Mouse (Mus musculus) testis, adult 2 months (tissue): ENCODE measurements around the gene Arx. TPM values are rescaled to one million over a fixed set of nuclear protein-coding genes. Genes with fewer than 3 reads are reported as not detected.
A peak's percentile ranks its signal among the peaks of the same experiment; 100 is the strongest.

Experiments
- H3K27ac ChIP-seq: fragments of 200-500 bp; 2 replicates; pipeline ENCODE4 v1.5.1; 2012; ENCODE audit warnings: low read depth, low read length; ENCODE audit not compliant: control insufficient read depth, insufficient read depth
- H3K27me3 ChIP-seq: fragments of 200-500 bp; 2 replicates; pipeline ENCODE4 v1.6.1; 2012; ENCODE audit warnings: mild to moderate bottlenecking, low read length, moderate library complexity; ENCODE audit not compliant: control insufficient read depth, insufficient read depth
- H3K36me3 ChIP-seq: fragments of 200-500 bp; 2 replicates; pipeline ENCODE4 v1.6.1; 2012; ENCODE audit warnings: mild to moderate bottlenecking, low read length; ENCODE audit not compliant: control insufficient read depth, insufficient read depth
- H3K4me1 ChIP-seq: fragments of 200-500 bp; 2 replicates; pipeline ENCODE4 v1.6.1; 2012; ENCODE audit warnings: low read length; ENCODE audit not compliant: control insufficient read depth, insufficient read depth
- H3K4me3 ChIP-seq: fragments of 200-500 bp; 2 replicates; pipeline ENCODE4 v1.5.1; 2012; ENCODE audit warnings: low read depth, mild to moderate bottlenecking, low read length, moderate library complexity, mixed read lengths; ENCODE audit not compliant: control insufficient read depth
- CTCF ChIP-seq: fragments of 200-500 bp; IDR thresholded peaks from 2 replicates; pipeline ENCODE4 v1.5.1; 2012; ENCODE audit warnings: low read depth, mild to moderate bottlenecking, inconsistent platforms, low read length, moderate library complexity; ENCODE audit not compliant: control insufficient read depth, insufficient read depth, insufficient replicate concordance
- POLR2A ChIP-seq: fragments of 200-500 bp; IDR thresholded peaks from 2 replicates; pipeline ENCODE4 v1.6.1; 2012; ENCODE audit warnings: low read depth, mild to moderate bottlenecking, inconsistent platforms, low read length, moderate library complexity; ENCODE audit not compliant: control insufficient read depth
- polyA plus RNA-seq: library from polyadenylated mRNA; depleted of rRNA; stranded (reverse); fragments of >200 nt; gene quantifications from 2 replicates; pipeline ENCODE4 v1.2.3, GENCODE M21; 2012

Arx gene
- polyA plus RNA-seq, 1 experiment = 1.7 TPM

- no peak overlapping the region for H3K27ac ChIP-seq
- no peaks in the 10 kb centered on the region for H3K27me3 ChIP-seq
- H3K4me3 ChIP-seq = peak overlapping the region; percentile 43
- H3K4me1 ChIP-seq = peaks cover 8% of the 10 kb centered on the region
- no peaks in the 10 kb centered on the region for H3K36me3 ChIP-seq
- TF ChIP-seq CTCF (no peak), POLR2A (no peak)
Measured at GRCm38 (mm10) chrX:93288339-93288738, 2.1 kb downstream of the Arx start.

- no peak overlapping the region for H3K27ac ChIP-seq
- H3K36me3 ChIP-seq = no peaks in the 10 kb centered on the region
- H3K27me3 ChIP-seq = no peaks in the 10 kb centered on the region
- peak overlapping the region; percentile 43 for H3K4me3 ChIP-seq
- TF ChIP-seq POLR2A (no peak), CTCF (no peak)
- H3K4me1 ChIP-seq = peaks cover 8% of the 10 kb centered on the region
Measured at GRCm38 (mm10) chrX:93289076-93289475, 2.8 kb downstream of the Arx start.

- H3K36me3 ChIP-seq = no peaks in the 10 kb centered on the region
- peaks cover 6% of the 10 kb centered on the region for H3K4me1 ChIP-seq
- no peaks in the 10 kb centered on the region for H3K27me3 ChIP-seq
- H3K27ac ChIP-seq = no peak overlapping the region; the same call in 1 of the 2 replicates
- H3K4me3 ChIP-seq = peak overlapping the region; percentile 13
- no peak for TF ChIP-seq CTCF
- TF ChIP-seq POLR2A = no peak
Measured at GRCm38 (mm10) chrX:93289851-93290380, 3.7 kb downstream of the Arx start.

GRCm38 (mm10) chrX:93292031-93292430, 5.8 kb downstream of the Arx start:
- no peak overlapping the region for H3K27ac ChIP-seq
- H3K36me3 ChIP-seq = no peaks in the 10 kb centered on the region
- TF ChIP-seq POLR2A (no peak), CTCF (no peak)
- H3K27me3 ChIP-seq = no peaks in the 10 kb centered on the region
- peaks cover 6% of the 10 kb centered on the region for H3K4me1 ChIP-seq
- H3K4me3 ChIP-seq = no peak overlapping the region

GRCm38 (mm10) chrX:93294736-93295490, 8.7 kb downstream of the Arx start:
- TF ChIP-seq POLR2A = no peak
- Histone ChIP-seq H3K4me3 (no peak overlapping the region), H3K36me3 (no peaks in the 10 kb centered on the region), H3K27ac (no peak overlapping the region), H3K4me1 (peaks cover 15% of the 10 kb centered on the region), H3K27me3 (no peaks in the 10 kb centered on the region)

GRCm38 (mm10) chrX:93295819-93296218, 9.6 kb downstream of the Arx start:
- Histone ChIP-seq H3K4me1 (peaks cover 15% of the 10 kb centered on the region), H3K27me3 (no peaks in the 10 kb centered on the region), H3K27ac (peak overlapping the region; percentile 58; the same call in 1 of the 2 replicates), H3K36me3 (no peaks in the 10 kb centered on the region), H3K4me3 (peak overlapping the region; percentile 8)
- TF ChIP-seq POLR2A = no peak
- TF ChIP-seq CTCF = no peak

- H3K36me3 ChIP-seq = no peaks in the 10 kb centered on the region
- 0 out of 2 replicates have a peak overlapping the region, but pooled peaks have one; percentile 13 for H3K27ac ChIP-seq
- H3K4me3 ChIP-seq = peak overlapping the region; percentile 29
- H3K27me3 ChIP-seq = no peaks in the 10 kb centered on the region
- H3K4me1 ChIP-seq = peaks cover 15% of the 10 kb centered on the region
- no peak for TF ChIP-seq CTCF
- TF ChIP-seq POLR2A = no peak
Measured at GRCm38 (mm10) chrX:93297001-93297441, 10.8 kb downstream of the Arx start.
